Mouse (Mus musculus) liver, embryonic 14.5 days (tissue): ENCODE measurements around the gene Rnf213. TPM values are rescaled to one million over a fixed set of nuclear protein-coding genes. Genes with fewer than 3 reads are reported as not detected.

Experiments
- ATAC-seq: fragments of 200-750 bp; cut with Nextera tagmentation; 2 replicates; pipeline ENCODE4 v1.8.0; 2017; ENCODE audit warnings: moderate number of reproducible peaks, mild to moderate bottlenecking, moderate library complexity; ENCODE audit not compliant: insufficient read depth
- DNase-seq, 3 experiments: peaks; one replicate each; pipeline ENCODE4 v3.0.0-alpha.2; 2012 to 2013; ENCODE audit warnings: low read depth in 3 of 3, low spot score in 3 of 3
- H3K27ac ChIP-seq: fragments of 300-500 bp; sonication (generic); 2 replicates; pipeline ENCODE4 v1.5.1; 2014; ENCODE audit warnings: moderate library complexity, mild to moderate bottlenecking, control low read depth, inconsistent platforms
- H3K27me3 ChIP-seq: fragments of 300-500 bp; sonication (generic); 2 replicates; pipeline ENCODE4 v1.6.1; 2014; ENCODE audit warnings: mild to moderate bottlenecking, low read length, moderate library complexity; ENCODE audit not compliant: control insufficient read depth, insufficient read depth
- H3K36me3 ChIP-seq: fragments of 300-500 bp; sonication (generic); replicated peaks from 2 replicates; pipeline ENCODE4 v1.6.1; 2014; ENCODE audit warnings: low read depth; ENCODE audit not compliant: control insufficient read depth, insufficient read depth
- H3K4me1 ChIP-seq, 2 experiments: fragments of 200-500 bp in 1 of 2; fragments of 300-500 bp in 1 of 2; sonication (generic) in 1 of 2; replicated peaks; 2 replicates each; pipeline ENCODE4 v1.6.1; 2012 to 2014; ENCODE audit warnings: antibody characterized with exemption in 1 of 2, inconsistent platforms in 1 of 2, low read length in 1 of 2; ENCODE audit not compliant: control insufficient read depth in 2 of 2, insufficient read depth in 2 of 2
- H3K4me2 ChIP-seq: fragments of 300-500 bp; sonication (generic); 2 replicates; pipeline ENCODE4 v1.6.1; 2014; ENCODE audit warnings: low read depth, mild to moderate bottlenecking, control low read depth, moderate library complexity
- H3K4me3 ChIP-seq, 2 experiments: fragments of 200-500 bp in 1 of 2; fragments of 300-500 bp in 1 of 2; sonication (generic) in 1 of 2; 2 replicates each; pipeline ENCODE4 v1.5.1; 2012 to 2014; ENCODE audit warnings: low read depth in 2 of 2, low read length in 2 of 2, mild to moderate bottlenecking in 2 of 2, control low read depth in 1 of 2, inconsistent platforms in 1 of 2, moderate library complexity in 1 of 2; ENCODE audit not compliant: insufficient read depth in 1 of 2
- H3K9ac ChIP-seq: fragments of 300-500 bp; sonication (generic); replicated peaks from 2 replicates; pipeline ENCODE4 v1.6.1; 2014; ENCODE audit warnings: mild to moderate bottlenecking, control low read depth, moderate library complexity
- H3K9me3 ChIP-seq: fragments of 300-500 bp; sonication (generic); 2 replicates; pipeline ENCODE4 v1.6.1; 2016; ENCODE audit warnings: low read length, mixed read lengths; ENCODE audit not compliant: control insufficient read depth
- CTCF ChIP-seq: IDR thresholded peaks from 2 replicates; pipeline ENCODE4 v1.5.1; 2016; ENCODE audit warnings: antibody characterized with exemption, low read depth, control low read depth
- EP300 ChIP-seq: IDR thresholded peaks from 2 replicates; pipeline ENCODE4 v1.6.1; 2016; ENCODE audit warnings: antibody characterized with exemption, low read depth
- WGBS: fragments of 180-500 bp; shearing (Covaris S2); extraction: QIAGEN DNeasy Blood & Tissue Kit; methylation state at CpG from one replicate; pipeline ENCODE4 v1.1.7; 2014; ENCODE audit not compliant: insufficient replicate concordance; 5-methylcytosine and 5-hydroxymethylcytosine counted together
- polyA plus RNA-seq, 2 experiments: library from polyadenylated mRNA; depleted of rRNA in 1 of 2; stranded (reverse) in 1 of 2; unstranded in 1 of 2; fragments of >200 nt; fragmentation: Nextera tagmentation in 1 of 2; extraction: Ambion mirVana in 1 of 2; gene quantifications; 2 replicates each; pipeline versions ENCODE4 v1.2.1 to v1.2.3; 2012 to 2014

Rnf213 gene
- polyA plus RNA-seq, 2 experiments, result 4.9 to 6.5 TPM

GRCm38 (mm10) chr11:119353946-119354345 is 39.0 kb upstream of the Rnf213 start:
- Histone ChIP-seq H3K36me3 (no peaks in the 10 kb centered on the region), H3K4me1 (peaks cover 9 to 14% of the 10 kb centered on the region in 2 experiments; a peak in 3 of 4 replicates), H3K4me2 (no peak overlapping the region), H3K9me3 (no peaks in the 10 kb centered on the region), H3K4me3 (no peak overlapping the region), H3K27me3 (no peaks in the 10 kb centered on the region), H3K9ac (no peak overlapping the region), H3K27ac (no peak overlapping the region)
- no peak for ATAC-seq
- no peak for TF ChIP-seq CTCF
- no peak for TF ChIP-seq EP300
- no peak for DNase-seq
- 53% methylated on average over 4 of the region's 4 CpGs for whole genome bisulfite sequencing

- Histone ChIP-seq H3K27me3 (no peaks in the 10 kb centered on the region), H3K9ac (peak overlapping the region; percentile 68), H3K4me1 (peaks cover 9 to 14% of the 10 kb centered on the region in 2 experiments; a peak in 3 of 4 replicates), H3K27ac (peak overlapping the region; percentile 37), H3K4me3 (peak overlapping the region; percentile 57 to 77), H3K4me2 (peak overlapping the region; percentile 89), H3K9me3 (no peaks in the 10 kb centered on the region), H3K36me3 (no peaks in the 10 kb centered on the region)
- ATAC-seq, result peak; percentile 78
- peak; percentile 48 to 54 (median 54) for DNase-seq
- TF ChIP-seq CTCF (no peak), EP300 (peak; percentile 41)
- WGBS, result under 1% methylated on average over 23 of the region's 23 CpGs
Observed at GRCm38 (mm10) chr11:119354798-119355442, 38.0 kb upstream of the Rnf213 start.

- Histone ChIP-seq H3K36me3 (no peaks in the 10 kb centered on the region), H3K9ac (peak within 1 kb of the TSS; percentile 68), H3K4me3 (peak within 1 kb of the TSS; percentile 57 to 77), H3K27ac (peak within 1 kb of the TSS; percentile 37), H3K9me3 (no peaks in the 10 kb centered on the region), H3K4me2 (peak within 1 kb of the TSS; percentile 89), H3K4me1 (peaks cover 9 to 14% of the 10 kb centered on the region in 2 experiments; a peak in 3 of 4 replicates), H3K27me3 (no peaks in the 10 kb centered on the region)
- DNase-seq, result peak; percentile 39 to 51 (median 49)
- no peak for TF ChIP-seq EP300
- no peak for TF ChIP-seq CTCF
- peak; percentile 83 for ATAC-seq
- 8% methylated on average over 39 of the region's 40 CpGs for WGBS
Observed at GRCm38 (mm10) chr11:119355443-119356385, 37.2 kb upstream of the Rnf213 start, which contains the start of the genes Sgsh and Slc26a11. Gene Sgsh (minus strand): TSS chr11:119355536. Gene Slc26a11 (plus strand): TSS chr11:119355557.

GRCm38 (mm10) chr11:119359089-119359488 is 33.8 kb upstream of the Rnf213 start:
- TF ChIP-seq EP300, result no peak
- no peak for TF ChIP-seq CTCF
- ATAC-seq (no peak), DNase-seq (no peak)
- Histone ChIP-seq H3K4me1 (peaks cover 8 to 9% of the 10 kb centered on the region in 2 experiments; a peak in 3 of 4 replicates), H3K9ac (no peak overlapping the region), H3K4me3 (no peak overlapping the region), H3K4me2 (no peak overlapping the region), H3K36me3 (no peaks in the 10 kb centered on the region), H3K27ac (no peak overlapping the region), H3K27me3 (no peaks in the 10 kb centered on the region), H3K9me3 (no peaks in the 10 kb centered on the region)
- 72% methylated on average over 10 of the region's 10 CpGs for WGBS
